Mouse (Mus musculus): ENCODE results near the gene AI467606. TPM values are rescaled to one million over a fixed set of nuclear protein-coding genes. Genes with fewer than 3 reads are reported as not detected.

AI467606 gene
- 4.4 TPM in 2 replicates for polyA plus RNA-seq (2015; fragmentation: Nextera tagmentation; extraction: Ambion mirVana)

GRCm38 (mm10) chr7:127091114-127091896 lies at the start of gene AI467606:
Gene AI467606 (plus strand): TSS chr7:127091359.
- Histone ChIP-seq H3K4me1 (replicated peaks) (peaks cover 15% of the 10 kb centered on the region; the same call in 1 of the 2 replicates), H3K4me3 (replicated peaks) (peak within 1 kb of the TSS; percentile 18), H3K27me3 (replicated peaks) (no peaks in the 10 kb centered on the region), H3K27ac (peak within 1 kb of the TSS; percentile 58; the same call in 1 of the 2 replicates), H3K36me3 (no peaks in the 10 kb centered on the region), H3K9ac (peak within 1 kb of the TSS; percentile 5; the same call in 1 of the 2 replicates), H3K4me2 (replicated peaks) (peak within 1 kb of the TSS; percentile 40), H3K9me3 (no peaks in the 10 kb centered on the region; the same call in 1 of the 2 replicates)
- WGBS, result 55% methylated on average over 16 of the region's 16 CpGs
- ATAC-seq, result peak; percentile 90

GRCm38 (mm10) chr7:127041851-127042672 lies 49.1 kb upstream of the AI467606 start, which contains the start of gene Kif22:
Gene Kif22 (minus strand): TSS chr7:127042471.
- under 1% methylated on average over 53 of the region's 53 CpGs for WGBS
- Histone ChIP-seq H3K27ac (peak within 1 kb of the TSS; percentile 74), H3K9ac (peak within 1 kb of the TSS; percentile 85), H3K4me3 (replicated peaks) (peak within 1 kb of the TSS; percentile 97), H3K4me2 (replicated peaks) (peak within 1 kb of the TSS; percentile 80), H3K4me1 (replicated peaks) (peaks cover 10% of the 10 kb centered on the region; the same call in 1 of the 2 replicates), H3K27me3 (replicated peaks) (no peaks in the 10 kb centered on the region), H3K9me3 (no peaks in the 10 kb centered on the region), H3K36me3 (no peaks in the 10 kb centered on the region)
- ATAC-seq, result peak; percentile 94

- ATAC-seq, result no peak
- no peaks in the 10 kb centered on the region for H3K27me3 ChIP-seq (replicated peaks)
- H3K9ac ChIP-seq, result no peak overlapping the region
- no peak overlapping the region for H3K4me3 ChIP-seq (replicated peaks)
- no peak overlapping the region for H3K4me2 ChIP-seq (replicated peaks)
- no peaks in the 10 kb centered on the region for H3K9me3 ChIP-seq
- no peaks in the 10 kb centered on the region for H3K4me1 ChIP-seq (replicated peaks)
- no peaks in the 10 kb centered on the region for H3K36me3 ChIP-seq
- WGBS, result 69% methylated on average over 5 of the region's 5 CpGs
- no peak overlapping the region for H3K27ac ChIP-seq
These were observed 36.1 kb upstream of the AI467606 start for GRCm38 (mm10) chr7:127055026-127055585.

GRCm38 (mm10) chr7:127065538-127065937 lies 25.6 kb upstream of the AI467606 start:
- Histone ChIP-seq H3K4me3 (replicated peaks) (no peak overlapping the region), H3K4me1 (replicated peaks) (no peaks in the 10 kb centered on the region), H3K27ac (no peak overlapping the region), H3K9me3 (no peaks in the 10 kb centered on the region), H3K4me2 (replicated peaks) (no peak overlapping the region), H3K27me3 (replicated peaks) (0 out of 2 replicates have a peak, but pooled peaks cover 3% of the 10 kb centered on the region), H3K9ac (no peak overlapping the region), H3K36me3 (no peaks in the 10 kb centered on the region)
- WGBS, result 87% methylated on average over 6 of the region's 6 CpGs
- no peak for ATAC-seq

- H3K9me3 ChIP-seq, result no peaks in the 10 kb centered on the region
- no peak overlapping the region for H3K4me2 ChIP-seq (replicated peaks)
- no peak overlapping the region for H3K27ac ChIP-seq
- 0 out of 2 replicates have a peak, but pooled peaks cover under 1% of the 10 kb centered on the region for H3K4me1 ChIP-seq (replicated peaks)
- no peak for ATAC-seq
- no peaks in the 10 kb centered on the region for H3K36me3 ChIP-seq
- no peak overlapping the region for H3K9ac ChIP-seq
- no peak overlapping the region for H3K4me3 ChIP-seq (replicated peaks)
- 0 out of 2 replicates have a peak, but pooled peaks cover 3% of the 10 kb centered on the region for H3K27me3 ChIP-seq (replicated peaks)
- 66% methylated on average over 4 of the region's 4 CpGs for WGBS
These were observed 24.8 kb upstream of the AI467606 start for GRCm38 (mm10) chr7:127066317-127066716.

- 66% methylated on average over 4 of the region's 4 CpGs for WGBS
- Histone ChIP-seq H3K36me3 (no peaks in the 10 kb centered on the region), H3K9ac (no peak overlapping the region), H3K4me1 (replicated peaks) (0 out of 2 replicates have a peak, but pooled peaks cover 4% of the 10 kb centered on the region), H3K27me3 (replicated peaks) (no peaks in the 10 kb centered on the region), H3K9me3 (no peaks in the 10 kb centered on the region), H3K27ac (no peak overlapping the region), H3K4me3 (replicated peaks) (no peak overlapping the region), H3K4me2 (replicated peaks) (no peak overlapping the region)
- ATAC-seq, result peak; percentile 90
These were observed 20.2 kb upstream of the AI467606 start for GRCm38 (mm10) chr7:127070871-127071413.

GRCm38 (mm10) chr7:127073221-127073620 lies 17.9 kb upstream of the AI467606 start:
- Histone ChIP-seq H3K27ac (no peak overlapping the region), H3K4me1 (replicated peaks) (0 out of 2 replicates have a peak, but pooled peaks cover 4% of the 10 kb centered on the region), H3K4me2 (replicated peaks) (no peak overlapping the region), H3K9me3 (no peaks in the 10 kb centered on the region), H3K27me3 (replicated peaks) (no peaks in the 10 kb centered on the region), H3K36me3 (no peaks in the 10 kb centered on the region), H3K9ac (no peak overlapping the region), H3K4me3 (replicated peaks) (no peak overlapping the region)
- no peak for ATAC-seq
- WGBS, result 89% methylated on average over 4 of the region's 4 CpGs

- no peak overlapping the region for H3K9ac ChIP-seq
- no peak for ATAC-seq
- 86% methylated on average over 5 of the region's 5 CpGs for WGBS
- H3K4me1 ChIP-seq (replicated peaks), result 0 out of 2 replicates have a peak, but pooled peaks cover 4% of the 10 kb centered on the region
- H3K27me3 ChIP-seq (replicated peaks), result no peaks in the 10 kb centered on the region
- no peaks in the 10 kb centered on the region for H3K9me3 ChIP-seq
- no peak overlapping the region for H3K27ac ChIP-seq
- H3K4me3 ChIP-seq (replicated peaks), result no peak overlapping the region
- no peak overlapping the region for H3K4me2 ChIP-seq (replicated peaks)
- H3K36me3 ChIP-seq, result no peaks in the 10 kb centered on the region
These were observed 15.0 kb upstream of the AI467606 start for GRCm38 (mm10) chr7:127076188-127076587.

- no peak for ATAC-seq
- Histone ChIP-seq H3K4me2 (replicated peaks) (no peak overlapping the region), H3K36me3 (no peaks in the 10 kb centered on the region), H3K4me3 (replicated peaks) (no peak overlapping the region), H3K27me3 (replicated peaks) (no peaks in the 10 kb centered on the region), H3K9ac (no peak overlapping the region), H3K4me1 (replicated peaks) (no peaks in the 10 kb centered on the region), H3K27ac (no peak overlapping the region), H3K9me3 (no peaks in the 10 kb centered on the region)
- 83% methylated on average over 3 of the region's 3 CpGs for WGBS
These were observed 13.5 kb upstream of the AI467606 start for GRCm38 (mm10) chr7:127077692-127078091.

GRCm38 (mm10) chr7:127080045-127080444 lies 11.1 kb upstream of the AI467606 start:
- Histone ChIP-seq H3K4me3 (replicated peaks) (no peak overlapping the region), H3K4me2 (replicated peaks) (no peak overlapping the region), H3K36me3 (no peaks in the 10 kb centered on the region), H3K4me1 (replicated peaks) (no peaks in the 10 kb centered on the region), H3K9me3 (no peaks in the 10 kb centered on the region), H3K27me3 (replicated peaks) (no peaks in the 10 kb centered on the region), H3K27ac (no peak overlapping the region), H3K9ac (no peak overlapping the region)
- WGBS, result 56% methylated on average over 3 of the region's 3 CpGs
- ATAC-seq, result no peak

- WGBS, result 83% methylated on average over 8 of the region's 8 CpGs
These were observed 8.9 kb upstream of the AI467606 start for GRCm38 (mm10) chr7:127082271-127082670.

More at GRCm38 (mm10) chr7:127082271-127082670, 8.9 kb upstream of the AI467606 start:
- no peak overlapping the region for H3K4me3 ChIP-seq (replicated peaks)
- no peak overlapping the region for H3K9ac ChIP-seq
- no peak for ATAC-seq
- no peaks in the 10 kb centered on the region for H3K9me3 ChIP-seq
- no peaks in the 10 kb centered on the region for H3K36me3 ChIP-seq
- H3K27ac ChIP-seq, result no peak overlapping the region
- no peaks in the 10 kb centered on the region for H3K27me3 ChIP-seq (replicated peaks)
- no peak overlapping the region for H3K4me2 ChIP-seq (replicated peaks)
- no peaks in the 10 kb centered on the region for H3K4me1 ChIP-seq (replicated peaks)
